Comparison of ENCODE assay signal across 8 mouse cellular contexts in genomic region chr1:165718543-165719105, GRCm38 (mm10). TPM values are rescaled to one million over a fixed set of nuclear protein-coding genes. Genes with fewer than 3 reads are reported as not detected.
DNase-seq lines count a peak whose midpoint lies in the region; ATAC-seq and TF ChIP-seq lines count a peak whose summit lies in the region.
"Had no signal": no experiment of that assay in that cellular context is flagged by ENCODE, and none has a peak within 500 bp of the region (broad histone marks: within the 10 kb centered on the region; RNA-seq: fewer than 3 reads in every experiment).

No protein-coding gene starts in this region.

- H3K27ac ChIP-seq in CH12.LX (ENCODE audit: insufficient read depth, low read depth) (peak overlapping the region; percentile 56), MEL (ENCODE audit: control insufficient read depth, low read depth, low read length) (peak overlapping the region; percentile 92)
- peak overlapping the region; percentile 70 for H3K27ac ChIP-seq in hindbrain, embryonic 14.5 days
- peak overlapping the region; percentile 89 for H3K27ac ChIP-seq in lung, postnatal 0 days (ENCODE audit: low read length)
- H3K27ac ChIP-seq: neural tube, embryonic 12.5 days had no signal

- H3K9me3 ChIP-seq in CH12.LX (replicated peaks; ENCODE audit: low read length) (no peaks in the 10 kb centered on the region), MEL (replicated peaks; ENCODE audit: insufficient read depth, low read length) (no peaks in the 10 kb centered on the region)
- H3K9me3 ChIP-seq in hindbrain, embryonic 14.5 days (ENCODE audit: control insufficient read depth, low read length), result no peaks in the 10 kb centered on the region
- H3K9me3 ChIP-seq in lung, postnatal 0 days (ENCODE audit: low read length), result no peaks in the 10 kb centered on the region
- H3K9me3 ChIP-seq: neural tube, embryonic 12.5 days had no signal

- in situ Hi-C loops in CH12.LX (cut with MboI; ENCODE audit: low pct_ligation_motif_present, low pct_unique_long_range_greater_than_20kb, low sequenced_read_pairs), result no loop called here

- H3K36me3 ChIP-seq in CH12.LX (replicated peaks in 1 of 2; ENCODE audit: control insufficient read depth in 1 of 2, insufficient read depth in 1 of 2, low read length in 1 of 2) (no peaks in the 10 kb centered on the region), MEL (ENCODE audit: control insufficient read depth in 1 of 2, insufficient read depth in 2 of 2, low read length in 2 of 2) (peaks cover 0 to 16% of the 10 kb centered on the region in 2 experiments; a peak in 2 of 4 replicates)
- H3K36me3 ChIP-seq in hindbrain, embryonic 14.5 days (replicated peaks; ENCODE audit: control insufficient read depth, insufficient read depth), result no peaks in the 10 kb centered on the region
- H3K36me3 ChIP-seq in lung, postnatal 0 days (ENCODE audit: insufficient read depth, low read length), result no peaks in the 10 kb centered on the region
- H3K36me3 ChIP-seq: neural tube, embryonic 12.5 days had no signal

- TF ChIP-seq POLR2A in CH12.LX (IDR thresholded peaks at IDR 0.05; ENCODE audit: low read depth, low read length) (no peak), MEL (IDR thresholded peaks at IDR 0.05; ENCODE audit: control insufficient read depth in 1 of 2, insufficient read depth in 1 of 2, low read depth in 1 of 2, low read length in 2 of 2, poor library complexity in 1 of 2) (peak in 1 of 2 experiments; percentile 40; a peak in 2 of 4 replicates)

- H3K79me2 ChIP-seq in CH12.LX (replicated peaks; ENCODE audit: control insufficient read depth, extremely low read depth, insufficient read depth, poor library complexity, severe bottlenecking) (no peaks in the 10 kb centered on the region), MEL (ENCODE audit: control insufficient read depth, insufficient read depth, low read length, poor library complexity) (no peaks in the 10 kb centered on the region; the same call in 1 of the 2 replicates)

- TF ChIP-seq EP300 in CH12.LX (IDR thresholded peaks at IDR 0.05; ENCODE audit: low read length) (no peak), MEL (IDR thresholded peaks at IDR 0.05; ENCODE audit: low read depth in 1 of 2, low read length in 2 of 2) (peak; percentile 7 to 26; a peak in 1 of 4 replicates)
- no peak; the same call in 1 of the 2 replicates for TF ChIP-seq EP300 in lung, postnatal 0 days (IDR thresholded peaks at IDR 0.05)

- TF ChIP-seq RAD21 in CH12.LX (IDR thresholded peaks at IDR 0.05; ENCODE audit: low read depth, low read length) (no peak), MEL (IDR thresholded peaks at IDR 0.05; ENCODE audit: low read depth, low read length) (no peak)

- intact Hi-C loops in gastrocnemius, postnatal 36 days (cut with DNase I), result no loop called here

- 81% methylated on average over 15 of the region's 15 CpGs for WGBS in hindbrain, embryonic 14.5 days
- 11% methylated on average over 15 of the region's 15 CpGs for WGBS in lung, postnatal 0 days

- no peak for ATAC-seq in hindbrain, embryonic 14.5 days (ENCODE audit: low FRiP score)
- ATAC-seq in lung, postnatal 0 days, result peak; percentile 20

- peak overlapping the region; percentile 28 to 40 (median 37) for H3K4me3 ChIP-seq in CH12.LX (replicated peaks in 1 of 3; ENCODE audit: low read depth in 2 of 3, low read length in 2 of 3, poor library complexity in 1 of 3)
- H3K4me3 ChIP-seq in MEL (ENCODE audit: control insufficient read depth in 1 of 2, insufficient read depth in 1 of 2, low read depth in 2 of 2, low read length in 2 of 2), result peak overlapping the region; percentile 51 to 60
- H3K4me3 ChIP-seq in hindbrain, embryonic 14.5 days (replicated peaks; ENCODE audit: low read length), result no peak overlapping the region
- H3K4me3 ChIP-seq in lung, postnatal 0 days (ENCODE audit: low read depth, low read length), result peak overlapping the region; percentile 5; the same call in 1 of the 2 replicates
- H3K4me3 ChIP-seq: neural tube, embryonic 12.5 days had no signal

- peak overlapping the region; percentile 76 for H3K4me2 ChIP-seq in CH12.LX (ENCODE audit: insufficient read depth, low read depth, poor library complexity, severe bottlenecking)
- H3K4me2 ChIP-seq in hindbrain, embryonic 14.5 days (replicated peaks), result no peak overlapping the region
- H3K4me2 ChIP-seq in lung, postnatal 0 days (replicated peaks; ENCODE audit: low read depth, low read length), result peak overlapping the region; percentile 38
- H3K4me2 ChIP-seq: neural tube, embryonic 12.5 days had no signal

- no peak for TF ChIP-seq CTCF in CH12.LX (conservative IDR thresholded peaks at IDR 0.05 in 1 of 2, IDR thresholded peaks at IDR 0.05 in 1 of 2; ENCODE audit: low read depth in 2 of 2, low read length in 2 of 2)
- TF ChIP-seq CTCF in MEL (IDR thresholded peaks at IDR 0.05 in 2 of 3, conservative IDR thresholded peaks at IDR 0.05 in 1 of 3; ENCODE audit: control insufficient read depth in 1 of 3, insufficient read depth in 1 of 3, low read depth in 2 of 3, low read length in 3 of 3, poor library complexity in 1 of 3, severe bottlenecking in 1 of 3), result no peak
- TF ChIP-seq CTCF in lung, postnatal 0 days (IDR thresholded peaks at IDR 0.05), result no peak

- dilution Hi-C loops in CH12.LX (cut with MboI; ENCODE audit: extremely low pct_ligation_motif_present, extremely low pct_unique_long_range_greater_than_20kb, low sequenced_read_pairs), result no loop called here

- DNase-seq in CH12.LX (ENCODE audit: extremely low read depth) (no peak), MEL (ENCODE audit: low read depth, low spot score) (peak; percentile 72)
- DNase-seq in hindbrain, embryonic 14.5 days (ENCODE audit: low spot score), result no peak
- DNase-seq in lung, postnatal 0 days (ENCODE audit: low spot score), result peak; percentile 49
- DNase-seq in ovary, postnatal 36 days (ENCODE audit: low spot score), result no peak
- no peak for DNase-seq in retina, embryonic 14.5 days (ENCODE audit: low spot score)
- DNase-seq in gastrocnemius, postnatal 36 days, result no peak

- H3K9ac ChIP-seq in CH12.LX (ENCODE audit: insufficient read depth, low read depth) (peak overlapping the region; percentile 21), MEL (ENCODE audit: control insufficient read depth, low read depth, low read length, poor library complexity, severe bottlenecking) (peak overlapping the region; percentile 77)
- no peak overlapping the region for H3K9ac ChIP-seq in hindbrain, embryonic 14.5 days
- H3K9ac ChIP-seq in lung, postnatal 0 days (replicated peaks; ENCODE audit: low read depth), result no peak overlapping the region; the same call in 1 of the 2 replicates
- H3K9ac ChIP-seq: neural tube, embryonic 12.5 days had no signal

- H3K27me3 ChIP-seq in CH12.LX (replicated peaks), result no peaks in the 10 kb centered on the region
- no peaks in the 10 kb centered on the region for H3K27me3 ChIP-seq in MEL (ENCODE audit: control insufficient read depth in 1 of 2, insufficient read depth in 2 of 2, low read length in 2 of 2)
- H3K27me3 ChIP-seq in hindbrain, embryonic 14.5 days (ENCODE audit: control insufficient read depth, insufficient read depth, low read length), result no peaks in the 10 kb centered on the region
- no peaks in the 10 kb centered on the region for H3K27me3 ChIP-seq in lung, postnatal 0 days (replicated peaks; ENCODE audit: insufficient read depth, low read length)
- H3K27me3 ChIP-seq: neural tube, embryonic 12.5 days had no signal

- H3K4me1 ChIP-seq in CH12.LX (ENCODE audit: control insufficient read depth in 1 of 2, insufficient read depth in 2 of 2) (peaks cover 14 to 44% of the 10 kb centered on the region in 2 experiments), MEL (ENCODE audit: control insufficient read depth in 1 of 2, insufficient read depth in 2 of 2, low read length in 2 of 2) (peaks cover 3 to 27% of the 10 kb centered on the region in 2 experiments; a peak in 3 of 4 replicates)
- no peaks in the 10 kb centered on the region for H3K4me1 ChIP-seq in hindbrain, embryonic 14.5 days (replicated peaks; ENCODE audit: control insufficient read depth, insufficient read depth, low read length)
- peaks cover 14% of the 10 kb centered on the region; the same call in 1 of the 2 replicates for H3K4me1 ChIP-seq in lung, postnatal 0 days (ENCODE audit: insufficient read depth, low read depth, low read length)
- H3K4me1 ChIP-seq: neural tube, embryonic 12.5 days had no signal

TF ChIP-seq in CH12.LX, 34 proteins besides CTCF, POLR2A, EP300 and RAD21 (continues in another document):
- TF ChIP-seq IRF4 (IDR thresholded peaks at IDR 0.05; ENCODE audit: low read depth, low read length) (no peak), HCFC1 (IDR thresholded peaks at IDR 0.05; ENCODE audit: low read depth, low read length) (no peak), TBP (conservative IDR thresholded peaks at IDR 0.05; ENCODE audit: low read depth, low read length) (0 out of 2 replicates have a peak, but pooled peaks have one; percentile 18), E2F4 (IDR thresholded peaks at IDR 0.05; ENCODE audit: insufficient replicate concordance, low read depth, low read length) (no peak)

TF ChIP-seq in MEL, 35 proteins besides CTCF, POLR2A, EP300 and RAD21 (continues in another document):
- TF ChIP-seq MYC (IDR thresholded peaks at IDR 0.05; ENCODE audit: low read depth, low read length) (0 out of 2 replicates have a peak, but pooled peaks have one; percentile 29), BHLHE40 (IDR thresholded peaks at IDR 0.05; ENCODE audit: borderline replicate concordance, low read depth, low read length) (peak; percentile 81), TBP (IDR thresholded peaks at IDR 0.05; ENCODE audit: low read depth, low read length) (peak; percentile 16; the same call in 1 of the 2 replicates), RCOR1 (IDR thresholded peaks at IDR 0.05; ENCODE audit: low read depth, low read length) (no peak)

RNA-seq across cellular contexts. Expression of gene Rcsd1, which starts 9.1 kb away (rescaled TPM):
- total RNA-seq in CH12.LX (2012; rRNA removed) (20.7 and 22.7 TPM in 2 replicates), CH12.LX (2014; rRNA removed) (34.8 and 35.7 TPM in 2 replicates), MEL (2012; rRNA removed) (19.0 and 23.2 TPM in 2 replicates)
- polyA plus RNA-seq in CH12.LX (2012; ENCODE audit: insufficient read length, low read depth) (74.8 and 81.1 TPM in 2 replicates), MEL (2012; ENCODE audit: insufficient read depth in 1 of 2, insufficient read length in 2 of 2, low read depth in 1 of 2, low replicate concordance in 2 of 2, missing spikeins in 1 of 2) (10 to 100 TPM in 1 of 2 experiments, not detected in 1; 38.0 TPM)
- 6.0 and 8.4 TPM in 2 replicates for polyA plus RNA-seq in hindbrain, embryonic 14.5 days (2014; fragmentation: Nextera tagmentation; extraction: Ambion mirVana)
- polyA plus RNA-seq in lung, postnatal 0 days (2015; fragmentation: Nextera tagmentation; extraction: Ambion mirVana), result 49.6 and 54.4 TPM in 2 replicates
- 10 to 100 TPM; 96.2 to 99.4 TPM for total RNA-seq in gastrocnemius, postnatal 36 days (2021)

RNA-seq across cellular contexts. Expression of gene Creg1, which starts 44.9 kb away (rescaled TPM):
- total RNA-seq in CH12.LX (2012; rRNA removed) (22.3 and 23.3 TPM in 2 replicates), CH12.LX (2014; rRNA removed) (44.3 and 56.6 TPM in 2 replicates), MEL (2012; rRNA removed) (83.6 and 105 TPM in 2 replicates)
- polyA plus RNA-seq in CH12.LX (2012; ENCODE audit: insufficient read length, low read depth) (38.2 and 49.1 TPM in 2 replicates), MEL (2012; ENCODE audit: insufficient read depth in 1 of 2, insufficient read length in 2 of 2, low read depth in 1 of 2, low replicate concordance in 2 of 2, missing spikeins in 1 of 2) (100 to 1,000 TPM in 1 of 2 experiments, not detected in 1; 184 TPM)
- 35.2 and 36.5 TPM in 2 replicates for polyA plus RNA-seq in hindbrain, embryonic 14.5 days (2014; fragmentation: Nextera tagmentation; extraction: Ambion mirVana)
- polyA plus RNA-seq in lung, postnatal 0 days (2015; fragmentation: Nextera tagmentation; extraction: Ambion mirVana), result 123 and 148 TPM in 2 replicates
- total RNA-seq in gastrocnemius, postnatal 36 days (2021), result 10 to 100 TPM; 47.7 to 55.7 TPM

Comparison
In these comparisons a context has a peak if more than half of its experiments do, and no peak if none do; other contexts are left out.
1. DNase-seq: peak in MEL (single experiment) and lung, postnatal 0 days (single experiment); none in CH12.LX (single experiment), hindbrain, embryonic 14.5 days (single experiment), ovary, postnatal 36 days (single experiment), retina, embryonic 14.5 days (single experiment) and gastrocnemius, postnatal 36 days (0 of 2).
2. H3K9ac ChIP-seq: peak in CH12.LX (single experiment) and MEL (single experiment); none in hindbrain, embryonic 14.5 days (single experiment) and lung, postnatal 0 days (single experiment).
3. Of the 35 proteins assayed by ChIP-seq in both MEL and CH12.LX: peak only in MEL: BHLHE40, E2F4, EP300, MAX, MXI1, MYC and 2 more; only in CH12.LX: none; in both: NRF1 and TBP; in neither: 24; mixed calls (peak in some experiments, not most) for 1.
4. Peak in every context shown above with its lines, with median percentiles within 50 percentile points of each other: H3K27ac ChIP-seq.